Comparison of ENCODE assay signal across 8 mouse cellular contexts in genomic region chr1:45672443-45673156, GRCm38 (mm10).
DNase-seq lines count a peak whose midpoint lies in the region; ATAC-seq lines count a peak whose summit lies in the region.

No protein-coding gene starts in this region.

- 60% methylated on average over 5 of the region's 5 CpGs for WGBS in hindbrain, embryonic 14.5 days
- 24% methylated on average over 5 of the region's 5 CpGs for WGBS in stomach, embryonic 15.5 days

- no peaks in the 10 kb centered on the region for H3K27me3 ChIP-seq in hindbrain, embryonic 14.5 days (ENCODE audit: control insufficient read depth, insufficient read depth, low read length)
- H3K27me3 ChIP-seq in stomach, embryonic 15.5 days (replicated peaks) = no peaks in the 10 kb centered on the region

- no peak for ATAC-seq in hindbrain, embryonic 14.5 days (ENCODE audit: low FRiP score)
- ATAC-seq in stomach, embryonic 15.5 days (ENCODE audit: insufficient read depth, low FRiP score, low read depth) = peak; percentile 76; the same call in 1 of the 2 replicates

- H3K4me1 ChIP-seq in hindbrain, embryonic 14.5 days (replicated peaks; ENCODE audit: control insufficient read depth, insufficient read depth, low read length) = no peaks in the 10 kb centered on the region
- H3K4me1 ChIP-seq in stomach, embryonic 15.5 days = no peaks in the 10 kb centered on the region

- no peak overlapping the region for H3K4me2 ChIP-seq in hindbrain, embryonic 14.5 days (replicated peaks)
- H3K4me2 ChIP-seq in stomach, embryonic 15.5 days = no peak overlapping the region

- no peak overlapping the region for H3K9ac ChIP-seq in hindbrain, embryonic 14.5 days
- no peak overlapping the region for H3K9ac ChIP-seq in stomach, embryonic 15.5 days

- no peaks in the 10 kb centered on the region for H3K36me3 ChIP-seq in hindbrain, embryonic 14.5 days (replicated peaks; ENCODE audit: control insufficient read depth, insufficient read depth)
- no peaks in the 10 kb centered on the region for H3K36me3 ChIP-seq in stomach, embryonic 15.5 days

- no peak overlapping the region for H3K4me3 ChIP-seq in hindbrain, embryonic 14.5 days (replicated peaks; ENCODE audit: low read length)
- no peak overlapping the region for H3K4me3 ChIP-seq in stomach, embryonic 15.5 days (replicated peaks)

- no peaks in the 10 kb centered on the region for H3K9me3 ChIP-seq in hindbrain, embryonic 14.5 days (ENCODE audit: control insufficient read depth, low read length)
- H3K9me3 ChIP-seq in stomach, embryonic 15.5 days = no peaks in the 10 kb centered on the region

- DNase-seq in 3134 (ENCODE audit: extremely low read depth, insufficient read length, low spot score) (peak; percentile 67), adipocyte (ENCODE audit: low spot score) (peak; percentile 98)
- peak; percentile 17 to 69 for DNase-seq in frontal cortex, adult 2 months (ENCODE audit: extremely low spot score in 1 of 2, low spot score in 1 of 2)
- peak; percentile 51 for DNase-seq in hindbrain, embryonic 14.5 days (ENCODE audit: low spot score)
- DNase-seq in layer of hippocampus, postnatal 10 days (ENCODE audit: low spot score in 2 of 2) = peak; percentile 61 to 72
- peak; percentile 68 for DNase-seq in lung, postnatal 25 days (ENCODE audit: low spot score)
- DNase-seq in thymus, postnatal 14 days = no peak

- no peak overlapping the region for H3K27ac ChIP-seq in hindbrain, embryonic 14.5 days
- H3K27ac ChIP-seq in stomach, embryonic 15.5 days = peak overlapping the region; percentile 54; the same call in 1 of the 2 replicates
